Mouse (Mus musculus): ENCODE data around the gene Kalrn. TPM values are rescaled to one million over a fixed set of nuclear protein-coding genes. Genes with fewer than 3 reads are reported as not detected.

Kalrn gene
- total RNA-seq, 2 experiments from 2014 or later: 23.0 to 24.1 TPM

DNA sequence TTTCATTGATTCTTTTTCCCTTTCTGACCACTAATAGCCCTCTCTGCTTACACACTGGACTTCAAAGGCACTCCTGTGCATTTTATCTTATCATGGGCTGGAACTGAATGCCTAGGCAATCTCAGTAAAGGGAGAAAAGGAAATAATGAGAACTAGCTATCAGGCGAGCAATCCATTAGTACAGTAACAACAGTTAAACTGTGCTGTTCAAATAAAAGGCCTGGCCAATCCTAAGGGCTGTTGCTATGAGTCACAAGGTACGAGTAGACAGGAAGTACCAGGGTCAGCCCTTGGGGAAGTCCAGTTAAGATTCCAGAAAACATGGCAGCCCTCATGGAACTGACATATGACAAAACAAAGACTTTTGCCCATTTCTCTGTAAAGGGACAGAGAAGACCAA, 302.7 kb downstream of the Kalrn start:
- DNase-seq (ENCODE audit: low spot score in 2 of 2): no peak

DNA sequence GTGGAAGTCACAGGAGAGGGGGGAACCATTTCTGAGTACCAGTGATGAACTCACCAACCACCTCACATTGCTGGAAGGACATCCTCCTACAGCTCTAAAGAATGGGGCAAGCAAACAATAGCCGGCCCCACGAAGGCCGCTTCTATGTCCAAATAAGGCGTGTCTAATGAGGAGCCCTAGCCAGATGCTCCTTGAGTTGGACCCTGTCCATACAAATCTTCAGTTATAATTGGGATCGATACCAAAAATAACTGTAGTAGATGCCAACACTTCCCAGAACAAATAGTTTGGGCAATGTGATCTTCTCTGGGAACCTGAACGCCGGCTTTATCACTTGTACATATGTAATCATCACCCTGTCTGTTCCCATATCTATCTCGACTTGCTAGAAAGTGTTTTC, 303.7 kb downstream of the Kalrn start:
- DNase-seq (ENCODE audit: low spot score in 2 of 2): no peak

DNA sequence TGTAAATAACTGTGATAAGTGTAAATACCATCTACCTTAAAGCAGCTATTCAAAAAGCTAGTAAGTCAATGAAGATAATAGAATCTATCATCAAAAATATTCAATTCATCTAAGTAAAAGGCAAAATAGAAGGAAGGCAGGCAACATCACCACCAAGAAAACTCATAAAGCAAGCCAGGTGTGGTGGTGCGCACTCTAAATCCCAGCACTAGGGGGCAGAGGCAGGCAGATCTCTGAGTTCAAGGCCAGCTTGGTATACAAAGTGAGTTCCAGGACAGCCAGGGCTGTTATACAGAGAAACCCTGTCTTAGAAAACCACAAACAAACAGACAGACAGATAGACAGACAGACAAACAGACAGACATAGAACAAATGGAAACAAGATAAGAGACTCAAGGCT, 305.6 kb downstream of the Kalrn start:
- no peak for DNase-seq (ENCODE audit: low spot score in 2 of 2)

DNA sequence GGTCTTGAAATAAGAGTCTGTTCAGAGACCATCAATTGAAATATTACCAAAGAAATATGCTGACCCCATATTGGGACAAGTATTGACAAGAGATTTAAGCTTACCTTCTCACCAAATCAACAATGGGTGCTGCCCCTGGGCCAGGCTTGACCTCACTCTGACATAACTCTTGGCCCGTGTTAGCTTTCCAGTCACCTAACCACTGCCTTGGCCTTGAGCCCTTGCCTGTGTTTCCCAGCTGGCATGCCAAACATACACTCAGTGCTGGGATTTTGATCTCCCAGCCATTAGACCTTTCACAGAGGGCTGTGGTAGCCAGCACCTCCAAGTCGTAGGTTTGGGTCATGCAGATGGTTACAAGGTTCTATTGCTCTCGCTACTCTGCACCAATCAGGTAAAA, 308.7 kb downstream of the Kalrn start:
- DNase-seq (ENCODE audit: low spot score in 2 of 2): no peak

DNA sequence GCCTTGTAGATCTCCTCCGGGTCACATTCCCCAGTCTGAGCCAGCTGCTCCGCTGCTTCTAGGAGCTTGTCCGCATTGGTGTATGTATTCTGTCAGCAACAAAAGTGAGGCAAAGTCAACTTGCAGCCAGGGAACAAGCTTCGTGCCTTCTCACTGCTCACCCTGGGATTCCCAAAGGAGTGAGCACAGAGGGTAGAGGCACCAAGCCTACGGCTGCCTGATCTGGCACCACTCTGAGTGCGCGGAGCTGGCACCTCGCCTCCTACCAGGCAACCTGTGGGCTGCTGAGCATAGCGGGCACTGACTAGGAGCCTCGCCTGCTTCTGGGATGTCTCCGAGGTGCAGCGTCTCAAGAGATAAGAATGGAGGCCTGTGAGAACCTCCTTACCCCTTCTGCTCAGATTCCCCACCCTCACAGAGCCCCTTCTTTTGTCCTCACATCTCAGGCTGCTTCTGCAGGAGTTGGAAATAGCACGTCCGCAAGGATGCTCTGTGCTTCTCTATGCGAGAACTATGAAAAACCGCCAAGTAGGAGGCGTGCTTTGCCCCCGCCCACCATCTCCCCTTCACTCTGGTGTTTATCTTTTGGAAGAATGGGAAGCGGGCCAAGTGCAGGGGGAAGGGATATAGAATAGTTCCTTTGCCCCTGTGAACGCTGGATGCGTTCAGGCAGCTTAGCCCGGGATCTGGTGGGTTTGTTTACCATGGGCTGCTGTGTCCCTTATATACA, 310.4 kb downstream of the Kalrn start:
- DNase-seq (ENCODE audit: low spot score in 2 of 2): no peak

GRCm38 (mm10) chr16:34260971-34261924, 312.1 kb downstream of the Kalrn start:
- DNase-seq (ENCODE audit: low spot score in 2 of 2): no peak

DNA sequence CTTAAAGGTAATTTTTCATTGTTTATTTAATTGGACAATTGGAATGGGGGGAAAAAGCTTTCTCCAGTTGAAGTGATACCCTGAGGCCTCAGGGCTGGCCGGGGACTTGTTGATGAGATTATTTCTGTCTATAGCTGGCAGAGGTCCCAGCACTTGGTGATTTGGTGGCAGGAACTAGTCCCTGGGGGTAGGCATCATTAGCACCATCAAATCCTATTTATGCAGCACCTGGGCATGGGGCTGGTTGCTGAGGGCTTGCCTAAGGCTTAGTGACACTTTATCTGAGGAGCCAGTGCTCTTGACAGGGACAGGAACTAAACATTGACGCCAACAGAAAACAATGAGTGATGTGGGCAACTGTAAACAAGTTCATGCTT, 318.7 kb downstream of the Kalrn start:
- DNase-seq (ENCODE audit: low spot score in 2 of 2): no peak

DNA sequence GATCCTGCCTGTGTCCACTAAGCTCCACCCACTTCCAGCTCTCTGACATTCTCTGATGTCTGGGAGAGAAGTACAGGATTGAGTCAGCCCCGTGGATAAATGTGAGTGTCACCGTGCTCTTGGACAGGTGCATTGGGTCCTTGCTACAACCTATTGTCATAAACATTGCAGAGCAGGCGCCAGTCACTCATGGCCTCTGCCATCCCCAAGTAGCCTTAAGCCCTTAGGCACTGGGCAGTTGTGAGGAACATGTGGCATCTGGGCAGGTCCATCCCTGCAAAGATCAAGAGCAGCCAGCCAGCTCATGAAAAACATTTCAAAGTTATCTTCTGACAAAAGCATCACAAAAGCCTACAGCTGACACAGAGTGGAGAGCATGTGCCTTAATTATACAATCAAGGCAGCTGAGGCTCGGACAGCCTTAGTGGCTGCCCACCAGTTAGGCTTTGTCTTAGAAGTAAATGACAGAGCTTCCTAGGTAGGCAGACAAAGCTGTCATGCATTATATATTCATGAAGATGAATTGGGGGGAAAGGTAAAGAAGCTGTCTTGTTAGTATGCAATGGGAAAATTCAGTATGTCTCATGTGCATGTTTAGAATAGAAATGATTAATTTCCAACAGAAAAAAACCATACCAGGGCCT, 319.2 kb downstream of the Kalrn start:
- DNase-seq (ENCODE audit: low spot score in 2 of 2): no peak

DNA sequence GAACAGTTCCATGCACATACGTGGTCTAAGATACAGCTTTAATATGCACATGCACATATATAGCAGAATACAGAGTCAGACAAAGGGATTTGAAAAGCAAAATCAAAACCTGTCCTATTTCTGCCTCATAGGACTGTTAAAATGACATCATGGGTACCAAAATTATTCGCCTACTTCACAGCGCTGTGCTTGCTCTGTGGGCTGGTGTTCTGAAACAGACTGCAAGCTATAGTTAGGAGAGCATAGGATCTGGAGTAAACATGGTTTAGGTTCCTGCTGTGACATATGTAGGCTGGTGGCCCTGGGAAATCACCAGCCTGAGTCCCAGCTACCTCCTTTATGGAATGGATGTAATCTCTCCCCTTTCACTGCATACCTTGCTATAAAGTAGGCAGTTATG, 320.7 kb downstream of the Kalrn start:
- no peak for DNase-seq (ENCODE audit: low spot score in 2 of 2)

GRCm38 (mm10) chr16:34248256-34248655, 325.1 kb downstream of the Kalrn start:
- no peak for DNase-seq (ENCODE audit: low spot score in 2 of 2)

GRCm38 (mm10) chr16:34241936-34242729, 331.2 kb downstream of the Kalrn start:
- DNase-seq (ENCODE audit: low spot score in 2 of 2): no peak

- DNase-seq (ENCODE audit: low spot score in 2 of 2): no peak
Observed at GRCm38 (mm10) chr16:34239618-34240017, 333.7 kb downstream of the Kalrn start.

GRCm38 (mm10) chr16:34236898-34237611, 336.3 kb downstream of the Kalrn start:
- no peak for DNase-seq (ENCODE audit: low spot score in 2 of 2)

- DNase-seq (ENCODE audit: low spot score in 2 of 2): no peak
Observed at GRCm38 (mm10) chr16:34235086-34235485, 338.2 kb downstream of the Kalrn start.

GRCm38 (mm10) chr16:34231952-34232351, 341.4 kb downstream of the Kalrn start:
- no peak for DNase-seq (ENCODE audit: low spot score in 2 of 2)

- no peak for DNase-seq (ENCODE audit: low spot score in 2 of 2)
Observed at GRCm38 (mm10) chr16:34231146-34231545, 342.2 kb downstream of the Kalrn start.

GRCm38 (mm10) chr16:34229350-34229749, 344.0 kb downstream of the Kalrn start:
- DNase-seq (ENCODE audit: low spot score in 2 of 2): no peak

DNA sequence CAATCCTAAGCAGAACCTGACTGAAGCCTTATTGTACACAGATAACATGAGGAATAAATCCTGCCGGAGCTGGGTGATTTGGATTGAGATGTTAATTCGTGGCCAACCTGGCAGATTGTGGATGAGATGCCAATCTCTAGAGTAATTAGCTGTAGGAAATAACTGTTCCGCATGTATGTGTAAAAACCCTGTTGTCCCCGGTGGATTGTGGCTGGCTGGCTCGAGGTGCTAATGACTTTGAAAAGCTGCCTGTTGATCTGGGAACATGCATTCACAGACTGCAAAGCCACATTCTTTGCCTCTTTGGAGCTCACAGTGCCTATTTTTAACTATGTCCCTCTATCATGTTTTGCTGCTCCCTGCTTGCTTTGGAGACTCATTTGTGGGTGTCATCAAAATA, 344.7 kb downstream of the Kalrn start:
- DNase-seq (ENCODE audit: low spot score in 2 of 2): no peak

- no peak for DNase-seq (ENCODE audit: low spot score in 2 of 2)
Observed at GRCm38 (mm10) chr16:34212160-34212559, 361.2 kb downstream of the Kalrn start.

DNA sequence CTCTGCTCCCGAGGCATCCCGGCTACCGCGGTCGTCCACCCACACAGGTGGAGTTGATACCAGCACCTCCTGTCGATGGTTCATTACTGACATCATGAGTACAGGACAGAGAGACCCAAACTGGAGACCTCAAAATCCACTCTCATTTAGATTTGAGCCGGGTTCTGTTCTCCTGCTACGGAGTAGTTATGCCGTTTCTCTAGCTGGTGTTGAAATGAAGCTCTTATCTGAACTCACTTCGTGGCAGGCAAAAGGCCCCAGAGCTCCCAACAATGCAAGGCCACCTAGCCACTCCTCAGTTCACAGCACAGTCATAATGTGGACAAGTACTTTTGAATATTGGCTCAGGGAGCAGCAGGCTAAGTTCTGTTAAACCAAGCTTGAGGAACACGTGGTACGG, 362.1 kb downstream of the Kalrn start:
- no peak for DNase-seq (ENCODE audit: low spot score in 2 of 2)
